Mouse (Mus musculus) megakaryocyte, adult 5-6 weeks (primary cell): Measurements from ENCODE around the gene Olfr512. TPM values are rescaled to one million over a fixed set of nuclear protein-coding genes. Genes with fewer than 3 reads are reported as not detected.

ENCODE experiments used
- ATAC-seq: 2 replicates; pipeline ENCODE4 v1.8.0; 2016; ENCODE audit warnings: mild to moderate bottlenecking, inconsistent platforms; ENCODE audit not compliant: poor library complexity, severe bottlenecking
- total RNA-seq, 2 experiments: library from RNA; stranded (forward) in 1 of 2; stranded (reverse) in 1 of 2; fragments of 153-499, 151-499 nt in 1 of 2; fragments of 221-1000, 200-1000 nt in 1 of 2; gene quantifications; 2 replicates each; pipeline versions ENCODE4 v1.2.3 to v1.2.4; 2015 to 2017

Gene Olfr512
- total RNA-seq (2015): not detected in 2 replicates
- total RNA-seq (2017): not detected in 2 replicates

DNA sequence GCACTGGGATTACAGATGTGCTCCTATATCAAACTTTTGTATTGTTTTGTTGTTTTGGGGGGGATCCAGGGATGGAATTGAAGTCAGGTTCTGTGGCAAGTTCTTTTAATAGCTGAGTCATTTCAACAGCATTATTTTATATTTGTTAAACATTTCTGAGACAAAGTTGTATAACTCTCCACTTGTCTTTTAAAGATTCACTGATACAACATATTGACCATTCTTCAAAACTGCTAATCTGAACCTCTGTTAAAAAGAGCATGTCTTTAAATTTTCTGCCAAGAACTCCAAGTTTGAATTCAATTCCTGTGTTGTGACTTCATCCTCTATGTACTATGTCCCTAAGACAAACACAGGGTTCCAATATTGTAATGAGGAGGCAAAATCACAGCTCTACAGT is at the start of gene Olfr512:
TSS of gene Olfr512 (plus strand) at position 301 of the 400 bp plus-strand sequence.
- ATAC-seq: no peak

DNA sequence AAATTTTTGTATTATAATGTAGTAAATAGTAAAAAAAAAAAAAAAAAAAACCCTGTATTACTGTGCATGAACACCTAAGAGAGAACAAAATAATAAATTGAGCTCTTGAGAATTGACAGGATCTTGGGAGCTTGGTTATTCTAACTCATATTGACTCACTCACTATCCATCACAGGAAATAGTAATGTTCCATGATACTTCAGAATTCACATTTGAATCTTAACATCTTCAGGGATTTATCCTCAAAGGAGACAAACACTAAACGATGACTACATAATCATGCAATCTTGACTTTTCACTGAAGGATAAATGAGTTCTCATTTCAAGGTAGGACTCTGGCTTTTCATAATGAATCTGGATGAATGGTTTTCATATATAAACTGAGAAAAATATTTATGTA is 47.0 kb upstream of the Olfr512 start, which contains the start of gene Olfr510:
TSS of gene Olfr510 (plus strand) at position 301 of the 400 bp plus-strand sequence.
- ATAC-seq: no peak

DNA sequence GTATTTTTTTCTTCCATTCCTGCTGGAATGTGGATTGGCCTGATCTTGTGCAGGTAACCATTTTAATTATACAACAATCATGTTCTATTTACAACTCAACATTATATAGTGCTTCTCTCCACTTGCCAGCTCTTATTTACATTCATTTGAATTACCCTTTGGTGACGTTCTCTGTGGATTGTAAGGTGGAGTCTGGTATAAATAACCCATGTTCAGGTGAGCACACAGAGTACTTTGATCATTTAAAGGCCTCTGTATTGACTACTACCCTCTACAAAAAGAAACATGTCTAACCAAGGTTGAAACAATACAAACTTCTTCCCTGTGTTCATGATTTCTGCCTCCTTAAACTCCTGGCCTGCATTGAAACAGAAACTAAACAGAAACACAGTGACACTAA is 42.1 kb upstream of the Olfr512 start:
- ATAC-seq: no peak

DNA sequence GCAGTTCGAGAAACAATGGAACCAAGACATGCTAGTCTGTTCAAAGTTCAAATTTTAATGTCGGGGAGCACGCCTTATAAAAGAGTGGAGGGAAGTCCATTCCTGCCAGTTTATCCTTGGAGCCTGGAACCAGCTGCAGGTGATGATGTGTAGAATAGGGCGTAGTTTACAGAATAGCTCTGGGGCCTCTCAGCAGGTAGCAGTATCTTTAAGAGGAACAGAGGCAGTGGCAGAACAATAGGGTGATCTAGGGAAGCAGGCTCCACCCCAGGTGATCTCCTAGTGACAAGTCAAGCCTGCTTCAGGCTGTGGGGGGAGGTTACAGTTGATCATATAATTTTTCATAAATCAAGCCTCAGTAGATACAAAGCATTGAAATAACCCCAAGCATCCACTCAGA is 34.2 kb upstream of the Olfr512 start:
- ATAC-seq: no peak

DNA sequence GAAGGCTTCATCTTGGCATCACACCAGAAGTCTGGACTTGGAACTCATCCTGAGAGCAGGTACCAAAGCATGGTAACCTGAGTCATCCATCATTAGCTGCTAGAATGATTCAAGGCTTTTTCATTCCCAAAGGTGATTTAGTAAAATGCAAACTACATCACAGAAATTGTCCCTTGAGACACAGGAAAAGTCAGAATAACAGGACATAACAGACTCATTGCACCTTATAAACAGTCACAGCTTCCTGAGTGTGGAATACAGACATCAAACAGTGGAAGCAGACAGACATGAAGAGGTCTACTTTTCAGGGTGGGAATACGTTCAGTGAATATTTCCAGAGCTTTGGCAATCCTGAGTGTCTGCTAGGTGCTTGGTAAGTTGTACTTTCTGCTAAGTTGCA is 37.6 kb downstream of the Olfr512 start, which contains the start of gene Olfr513:
TSS of gene Olfr513 (plus strand) at position 301 of the 400 bp plus-strand sequence.
- no peak for ATAC-seq

DNA sequence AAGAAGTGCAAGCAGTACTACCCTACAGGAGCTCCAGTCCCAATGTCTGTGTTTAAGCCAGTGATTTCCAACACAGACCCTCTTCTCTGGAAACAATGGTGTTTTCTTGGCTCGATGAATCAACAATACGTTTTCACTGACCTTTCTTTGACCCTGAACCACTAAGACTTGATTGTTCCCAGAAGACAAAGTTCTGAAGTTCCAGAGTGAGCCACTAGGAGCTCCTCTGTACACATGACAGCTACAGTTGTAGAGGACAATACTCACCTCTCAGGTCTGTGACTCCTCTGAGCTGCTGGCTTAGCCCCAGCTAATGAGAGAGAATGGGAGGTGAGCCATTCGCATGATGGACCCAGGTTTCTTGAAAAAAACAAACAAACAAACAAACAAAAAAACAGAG is 47.3 kb downstream of the Olfr512 start:
- ATAC-seq: no peak

Other genes starting within 250 kb of the Olfr512 start
- not detected in 2 replicates for gene Olfr498, start 248.0 kb upstream of the Olfr512 start, total RNA-seq (2015)
- not detected in 2 replicates for gene Olfr498, start 248.0 kb upstream of the Olfr512 start, total RNA-seq (2017)
- not detected in 2 replicates for gene Olfr502, start 188.3 kb upstream of the Olfr512 start, total RNA-seq (2015)
- not detected in 2 replicates for gene Olfr502, start 188.3 kb upstream of the Olfr512 start, total RNA-seq (2017)
- gene Olfr503, start 168.8 kb upstream of the Olfr512 start, total RNA-seq (2015): not detected in 2 replicates
- gene Olfr503, start 168.8 kb upstream of the Olfr512 start, total RNA-seq (2017): not detected in 2 replicates
- gene Olfr504, start 147.5 kb upstream of the Olfr512 start, total RNA-seq (2015): not detected in 2 replicates
- gene Olfr504, start 147.5 kb upstream of the Olfr512 start, total RNA-seq (2017): not detected in 2 replicates
- not detected in 2 replicates for gene Olfr506, start 102.5 kb upstream of the Olfr512 start, total RNA-seq (2015)
- gene Olfr506, start 102.5 kb upstream of the Olfr512 start, total RNA-seq (2017): not detected in 2 replicates
- not detected in 2 replicates for gene Olfr507, start 91.5 kb upstream of the Olfr512 start, total RNA-seq (2015)
- not detected in 2 replicates for gene Olfr507, start 91.5 kb upstream of the Olfr512 start, total RNA-seq (2017)
- not detected in 2 replicates for gene Olfr508, start 83.3 kb upstream of the Olfr512 start, total RNA-seq (2015)
- gene Olfr508, start 83.3 kb upstream of the Olfr512 start, total RNA-seq (2017): not detected in 2 replicates
- not detected in 2 replicates for gene Olfr509, start 61.4 kb upstream of the Olfr512 start, total RNA-seq (2015)
- gene Olfr509, start 61.4 kb upstream of the Olfr512 start, total RNA-seq (2017): not detected in 2 replicates
- gene Olfr510, start 46.9 kb upstream of the Olfr512 start, total RNA-seq (2015): not detected in 2 replicates
- gene Olfr510, start 46.9 kb upstream of the Olfr512 start, total RNA-seq (2017): not detected in 2 replicates
- not detected in 2 replicates for gene Olfr513, start 37.7 kb downstream of the Olfr512 start, total RNA-seq (2015)
- not detected in 2 replicates for gene Olfr513, start 37.7 kb downstream of the Olfr512 start, total RNA-seq (2017)
- gene Olfr514, start 112.7 kb downstream of the Olfr512 start, total RNA-seq (2015): not detected in 2 replicates
- not detected in 2 replicates for gene Olfr514, start 112.7 kb downstream of the Olfr512 start, total RNA-seq (2017)
- gene Olfr516, start 137.2 kb downstream of the Olfr512 start, total RNA-seq (2015): not detected in 2 replicates
- gene Olfr516, start 137.2 kb downstream of the Olfr512 start, total RNA-seq (2017): not detected in 2 replicates
- not detected in 2 replicates for gene Olfr517, start 159.1 kb downstream of the Olfr512 start, total RNA-seq (2015)
- gene Olfr517, start 159.1 kb downstream of the Olfr512 start, total RNA-seq (2017): not detected in 2 replicates
- not detected in 2 replicates for gene Olfr518, start 171.7 kb downstream of the Olfr512 start, total RNA-seq (2015)
- not detected in 2 replicates for gene Olfr518, start 171.7 kb downstream of the Olfr512 start, total RNA-seq (2017)
- not detected in 2 replicates for gene Olfr519, start 181.1 kb downstream of the Olfr512 start, total RNA-seq (2015)
- not detected in 2 replicates for gene Olfr519, start 181.1 kb downstream of the Olfr512 start, total RNA-seq (2017)
- gene Nlrp10, start 216.9 kb downstream of the Olfr512 start, total RNA-seq (2015): 0.80 and 0.96 TPM in 2 replicates
- 0.53 and 1.6 TPM in 2 replicates for gene Nlrp10, start 216.9 kb downstream of the Olfr512 start, total RNA-seq (2017)
- gene Eif3f, start 221.1 kb downstream of the Olfr512 start, total RNA-seq (2015): 208 and 215 TPM in 2 replicates
- gene Eif3f, start 221.1 kb downstream of the Olfr512 start, total RNA-seq (2017): 65.0 and 75.5 TPM in 2 replicates
- gene Tub, start 237.0 kb downstream of the Olfr512 start, total RNA-seq (2015): not detected in 2 replicates
- gene Tub, start 237.0 kb downstream of the Olfr512 start, total RNA-seq (2017): not detected in 2 replicates